In the genomic region with DNA sequence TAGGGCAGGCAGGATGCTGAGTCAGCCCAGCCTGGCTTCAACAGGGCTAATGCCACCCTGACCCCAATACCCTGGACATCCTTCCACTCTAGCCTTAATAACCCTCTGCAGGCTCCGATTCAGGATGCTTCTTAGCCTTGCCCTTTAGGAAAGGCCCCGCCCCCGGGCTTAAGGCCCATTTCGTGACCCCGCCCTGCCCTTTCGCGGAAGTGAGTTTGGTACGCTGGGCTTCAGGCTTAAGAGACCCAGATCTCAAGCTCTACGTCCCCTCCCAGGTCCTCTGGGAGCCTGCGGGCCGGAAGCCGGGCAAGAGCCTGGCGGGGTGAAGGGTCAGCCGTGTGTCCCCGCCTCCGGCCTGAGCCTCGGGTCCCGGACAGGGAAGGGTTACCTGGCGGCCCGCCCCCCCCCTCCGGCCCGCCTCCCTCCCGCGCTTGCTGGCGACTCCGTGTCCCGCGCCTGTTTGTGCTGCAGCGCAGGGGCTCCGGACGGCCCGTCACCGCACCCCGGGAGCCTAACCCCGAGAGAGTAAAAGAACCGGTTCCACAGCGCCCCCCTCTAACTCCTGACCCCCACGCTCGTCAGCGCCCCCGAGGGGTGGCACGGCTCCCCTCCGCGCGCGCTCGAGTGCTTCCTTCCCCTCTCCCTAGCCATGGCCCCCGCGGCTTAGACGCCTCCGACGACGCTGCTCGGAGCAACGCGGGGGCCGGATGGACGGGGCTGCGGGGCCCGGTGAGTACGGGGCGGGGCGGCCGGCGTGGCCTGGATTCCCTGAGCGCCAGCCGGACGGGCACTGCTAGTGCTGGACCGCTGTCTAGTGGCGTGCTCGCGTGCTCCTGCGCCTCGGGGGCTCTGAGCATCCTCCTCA, we compare ENCODE assay signal across 8 mouse cellular contexts. TPM values are rescaled to one million over a fixed set of nuclear protein-coding genes. Genes with fewer than 3 reads are reported as not detected.
DNase-seq lines count a peak whose midpoint lies in the region; ATAC-seq and TF ChIP-seq lines count a peak whose summit lies in the region.

A gene (minus strand): TSS at position 133 of the 865 bp plus-strand sequence.
A gene (plus strand): TSS at position 329 of the 865 bp plus-strand sequence.

- peak; percentile 77 to 83 for DNase-seq in CD8-positive naive resting alpha-beta T cell, adult 2 months (ENCODE audit: low read depth in 2 of 2, low spot score in 2 of 2)
- peak; percentile 92 for DNase-seq in lung, adult 2 months
- peak; percentile 91 for DNase-seq in thymus, adult 2 months

- peak within 1 kb of the TSS; percentile 79 for H3K4me3 ChIP-seq in bone marrow macrophage, adult 2 months (ENCODE audit: insufficient read depth, low read length)
- peak within 1 kb of the TSS; percentile 84 for H3K4me3 ChIP-seq in embryonic fibroblast, embryonic 13.5 days (ENCODE audit: insufficient read depth, low read length)
- peak within 1 kb of the TSS; percentile 70 for H3K4me3 ChIP-seq in heart, embryonic 12.5 days
- H3K4me3 ChIP-seq in kidney, embryonic 16.5 days (ENCODE audit: low read length) = peak within 1 kb of the TSS; percentile 90
- H3K4me3 ChIP-seq in lung, adult 2 months (replicated peaks; ENCODE audit: extremely low read depth, low read depth, low read length) = peak within 1 kb of the TSS; percentile 68
- peak within 1 kb of the TSS; percentile 48 for H3K4me3 ChIP-seq in neural tube, embryonic 14.5 days (ENCODE audit: low read depth, low read length)
- peak within 1 kb of the TSS; percentile 82 for H3K4me3 ChIP-seq in thymus, adult 2 months (ENCODE audit: control insufficient read depth, insufficient read depth, low read length)

- no peaks in the 10 kb centered on the region for H3K9me3 ChIP-seq in heart, embryonic 12.5 days (replicated peaks)
- no peaks in the 10 kb centered on the region for H3K9me3 ChIP-seq in kidney, embryonic 16.5 days (ENCODE audit: low read length)
- no peaks in the 10 kb centered on the region for H3K9me3 ChIP-seq in neural tube, embryonic 14.5 days (ENCODE audit: control insufficient read depth, low read length)

- peaks cover 50% of the 10 kb centered on the region for H3K36me3 ChIP-seq in heart, embryonic 12.5 days
- H3K36me3 ChIP-seq in kidney, embryonic 16.5 days (ENCODE audit: insufficient read depth, low read length) = peaks cover 29% of the 10 kb centered on the region; the same call in 1 of the 2 replicates
- peaks cover 8% of the 10 kb centered on the region; the same call in 1 of the 2 replicates for H3K36me3 ChIP-seq in neural tube, embryonic 14.5 days (ENCODE audit: control insufficient read depth, insufficient read depth, low read length)
- peaks cover 4% of the 10 kb centered on the region; the same call in 1 of the 2 replicates for H3K36me3 ChIP-seq in thymus, adult 2 months (ENCODE audit: control insufficient read depth, insufficient read depth, low read length)

- peaks cover 6% of the 10 kb centered on the region for H3K4me1 ChIP-seq in bone marrow macrophage, adult 2 months (ENCODE audit: control insufficient read depth, insufficient read depth, low read length)
- H3K4me1 ChIP-seq in embryonic fibroblast, embryonic 13.5 days (ENCODE audit: control insufficient read depth, insufficient read depth, low read length) = peaks cover 3% of the 10 kb centered on the region; the same call in 1 of the 2 replicates
- H3K4me1 ChIP-seq in heart, embryonic 12.5 days (replicated peaks) = peaks cover 18% of the 10 kb centered on the region
- H3K4me1 ChIP-seq in kidney, embryonic 16.5 days (ENCODE audit: insufficient read depth, low read length) = peaks cover 18% of the 10 kb centered on the region
- H3K4me1 ChIP-seq in lung, adult 2 months (ENCODE audit: control insufficient read depth, insufficient read depth, low read length) = peaks cover 9% of the 10 kb centered on the region
- 0 out of 2 replicates have a peak, but pooled peaks cover 3% of the 10 kb centered on the region for H3K4me1 ChIP-seq in neural tube, embryonic 14.5 days (ENCODE audit: control insufficient read depth, insufficient read depth, low read length)
- H3K4me1 ChIP-seq in thymus, adult 2 months (replicated peaks; ENCODE audit: control insufficient read depth, insufficient read depth, low read length) = peaks cover 15% of the 10 kb centered on the region

- ATAC-seq in heart, embryonic 12.5 days (ENCODE audit: insufficient number of reproducible peaks, low FRiP score) = peak; percentile 85
- peak; percentile 89 for ATAC-seq in kidney, embryonic 16.5 days (ENCODE audit: low FRiP score, low TSS enrichment)
- peak; percentile 50 for ATAC-seq in neural tube, embryonic 14.5 days (ENCODE audit: low read depth)

- no peaks in the 10 kb centered on the region; the same call in 1 of the 2 replicates for H3K27me3 ChIP-seq in heart, embryonic 12.5 days (replicated peaks)
- no peaks in the 10 kb centered on the region for H3K27me3 ChIP-seq in kidney, embryonic 16.5 days (ENCODE audit: insufficient read depth, low read length)
- H3K27me3 ChIP-seq in neural tube, embryonic 14.5 days (ENCODE audit: control insufficient read depth, insufficient read depth, low read length) = no peaks in the 10 kb centered on the region
- no peaks in the 10 kb centered on the region for H3K27me3 ChIP-seq in thymus, adult 2 months (ENCODE audit: control insufficient read depth, insufficient read depth, low read length)

- peak within 1 kb of the TSS; percentile 82 for H3K4me2 ChIP-seq in heart, embryonic 12.5 days
- H3K4me2 ChIP-seq in kidney, embryonic 16.5 days (replicated peaks; ENCODE audit: low read depth, low read length) = peak within 1 kb of the TSS; percentile 76
- H3K4me2 ChIP-seq in neural tube, embryonic 14.5 days (ENCODE audit: low read depth, low read length) = peak within 1 kb of the TSS; percentile 64

- no peak; the same call in 1 of the 2 replicates for TF ChIP-seq CTCF in bone marrow macrophage, adult 2 months (IDR thresholded peaks at IDR 0.05; ENCODE audit: low read depth, low read length)
- TF ChIP-seq CTCF in embryonic fibroblast, embryonic 13.5 days (IDR thresholded peaks at IDR 0.05; ENCODE audit: borderline replicate concordance, insufficient read depth, low read length) = 0 out of 2 replicates have a peak, but pooled peaks have one; percentile 10
- no peak for TF ChIP-seq CTCF in lung, adult 2 months (IDR thresholded peaks at IDR 0.05; ENCODE audit: insufficient read depth, low read length)
- peak; percentile 89 for TF ChIP-seq CTCF in thymus, adult 2 months (IDR thresholded peaks at IDR 0.05; ENCODE audit: borderline replicate concordance, control insufficient read depth, extremely low read depth, insufficient read depth, low read length, poor library complexity)

- WGBS in heart, embryonic 12.5 days = under 1% methylated on average over 74 of the region's 74 CpGs
- WGBS in kidney, embryonic 16.5 days = 1% methylated on average over 71 of the region's 74 CpGs
- whole genome bisulfite sequencing in lung, adult 2 months = 1% methylated on average over 73 of the region's 74 CpGs
- WGBS in neural tube, embryonic 14.5 days = 1% methylated on average over 67 of the region's 74 CpGs
- 2% methylated on average over 68 of the region's 74 CpGs for WGBS in thymus, adult 2 months

- no peak for TF ChIP-seq POLR2A in bone marrow macrophage, adult 2 months (IDR thresholded peaks at IDR 0.05; ENCODE audit: borderline replicate concordance, low read depth, low read length)
- TF ChIP-seq POLR2A in embryonic fibroblast, embryonic 13.5 days (IDR thresholded peaks at IDR 0.05; ENCODE audit: low read depth, low read length) = peak; percentile 56
- 0 out of 2 replicates have a peak, but pooled peaks have one; percentile 37 for TF ChIP-seq POLR2A in lung, adult 2 months (IDR thresholded peaks at IDR 0.05; ENCODE audit: borderline replicate concordance, extremely low read depth, low read depth, low read length)
- TF ChIP-seq POLR2A in thymus, adult 2 months (IDR thresholded peaks at IDR 0.05; ENCODE audit: control insufficient read depth, extremely low read depth, insufficient read depth, low read length, poor library complexity) = peak; percentile 40; the same call in 1 of the 2 replicates

- peak within 1 kb of the TSS; percentile 85 for H3K9ac ChIP-seq in heart, embryonic 12.5 days
- peak within 1 kb of the TSS; percentile 91 for H3K9ac ChIP-seq in kidney, embryonic 16.5 days (replicated peaks; ENCODE audit: low read length)
- peak within 1 kb of the TSS; percentile 58 for H3K9ac ChIP-seq in neural tube, embryonic 14.5 days (replicated peaks; ENCODE audit: low read depth, low read length)

- H3K27ac ChIP-seq in bone marrow macrophage, adult 2 months (ENCODE audit: insufficient read depth, low read depth, low read length) = peak within 1 kb of the TSS; percentile 71
- H3K27ac ChIP-seq in embryonic fibroblast, embryonic 13.5 days (ENCODE audit: insufficient read depth, low read length) = peak within 1 kb of the TSS; percentile 23; the same call in 1 of the 2 replicates
- H3K27ac ChIP-seq in heart, embryonic 12.5 days (ENCODE audit: poor library complexity, severe bottlenecking) = peak within 1 kb of the TSS; percentile 75
- peak within 1 kb of the TSS; percentile 91 for H3K27ac ChIP-seq in kidney, embryonic 16.5 days (ENCODE audit: low read length)
- no peak within 1 kb of the TSS for H3K27ac ChIP-seq in neural tube, embryonic 14.5 days (ENCODE audit: low read depth, low read length)
- peak within 1 kb of the TSS; percentile 33; the same call in 1 of the 2 replicates for H3K27ac ChIP-seq in thymus, adult 2 months (ENCODE audit: control insufficient read depth, insufficient read depth, low read length)

RNA-seq across cellular contexts. Expression of the first gene that starts in this region (rescaled TPM):
- polyA plus RNA-seq in bone marrow macrophage, adult 2 months (2012; ENCODE audit: insufficient read depth, insufficient read length, missing spikeins) = 2.5 and 3.6 TPM in 2 replicates
- polyA plus RNA-seq in embryonic fibroblast, embryonic 13.5 days (2011; ENCODE audit: insufficient read length, low read depth, missing spikeins) = 2.7 and 3.5 TPM in 2 replicates
- polyA plus RNA-seq in heart, embryonic 12.5 days (2016; fragmentation: Nextera tagmentation; extraction: Ambion mirVana) = 2.4 and 2.5 TPM in 2 replicates
- 4.3 and 4.5 TPM in 2 replicates for polyA plus RNA-seq in kidney, embryonic 16.5 days (2015; fragmentation: Nextera tagmentation; extraction: Ambion mirVana)
- polyA plus RNA-seq in lung, adult 2 months (2012; rRNA removed) = 11.3 and 14.1 TPM in 2 replicates
- 1.1 and 1.7 TPM in 2 replicates for polyA plus RNA-seq in neural tube, embryonic 14.5 days (2014; fragmentation: Nextera tagmentation; extraction: Ambion mirVana)
- 11.9 and 13.5 TPM in 2 replicates for polyA plus RNA-seq in thymus, adult 2 months (2012; rRNA removed)

RNA-seq across cellular contexts. Expression of the second gene that starts in this region (rescaled TPM):
- polyA plus RNA-seq in bone marrow macrophage, adult 2 months (2012; ENCODE audit: insufficient read depth, insufficient read length, missing spikeins) = 33.1 and 33.7 TPM in 2 replicates
- polyA plus RNA-seq in embryonic fibroblast, embryonic 13.5 days (2011; ENCODE audit: insufficient read length, low read depth, missing spikeins) = 26.2 and 28.2 TPM in 2 replicates
- polyA plus RNA-seq in heart, embryonic 12.5 days (2016; fragmentation: Nextera tagmentation; extraction: Ambion mirVana) = 13.3 and 13.5 TPM in 2 replicates
- polyA plus RNA-seq in kidney, embryonic 16.5 days (2015; fragmentation: Nextera tagmentation; extraction: Ambion mirVana) = 33.2 and 34.1 TPM in 2 replicates
- polyA plus RNA-seq in lung, adult 2 months (2012; rRNA removed) = 50.5 and 65.5 TPM in 2 replicates
- 6.2 and 8.7 TPM in 2 replicates for polyA plus RNA-seq in neural tube, embryonic 14.5 days (2014; fragmentation: Nextera tagmentation; extraction: Ambion mirVana)
- 72.3 and 73.1 TPM in 2 replicates for polyA plus RNA-seq in thymus, adult 2 months (2012; rRNA removed)

Comparison
In these comparisons a context has a peak if more than half of its experiments do, and no peak if none do; other contexts are left out.
1. CTCF ChIP-seq: peak in embryonic fibroblast, embryonic 13.5 days (single experiment) and thymus, adult 2 months (single experiment); none in bone marrow macrophage, adult 2 months (single experiment) and lung, adult 2 months (single experiment).
2. Peak in every context shown above with its lines, with median percentiles within 50 percentile points of each other: DNase-seq, H3K4me3 ChIP-seq, ATAC-seq, H3K4me2 ChIP-seq and H3K9ac ChIP-seq.